Mouse (Mus musculus) stomach, embryonic 14.5 days (tissue): ENCODE results near the gene Smap1. TPM values are rescaled to one million over a fixed set of nuclear protein-coding genes. Genes with fewer than 3 reads are reported as not detected.

Experiments used
- ATAC-seq: fragments of 200-750 bp; cut with Nextera tagmentation; 2 replicates; pipeline ENCODE4 v1.8.0; 2017; ENCODE audit warnings: low read depth, moderate TSS enrichment; ENCODE audit not compliant: insufficient number of reproducible peaks, insufficient read depth, low FRiP score
- H3K27ac ChIP-seq: fragments of 300-500 bp; sonication (generic); 2 replicates; pipeline ENCODE4 v1.5.1; 2014; ENCODE audit warnings: mild to moderate bottlenecking, low read length, moderate library complexity, mixed read lengths
- H3K27me3 ChIP-seq: fragments of 300-500 bp; sonication (generic); 2 replicates; pipeline ENCODE4 v1.6.1; 2014; ENCODE audit warnings: low read length, control low read depth, mixed read lengths; ENCODE audit not compliant: control insufficient read depth, insufficient read depth
- H3K36me3 ChIP-seq: fragments of 300-500 bp; sonication (generic); 2 replicates; pipeline ENCODE4 v1.6.1; 2014; ENCODE audit warnings: mild to moderate bottlenecking, control low read depth, low read length, moderate library complexity, mixed read lengths; ENCODE audit not compliant: control insufficient read depth, insufficient read depth
- H3K4me1 ChIP-seq: fragments of 300-500 bp; sonication (generic); 2 replicates; pipeline ENCODE4 v1.6.1; 2014; ENCODE audit warnings: low read length, control low read depth, mixed read lengths; ENCODE audit not compliant: control insufficient read depth, insufficient read depth
- H3K4me2 ChIP-seq: fragments of 300-500 bp; sonication (generic); replicated peaks from 2 replicates; pipeline ENCODE4 v1.6.1; 2014; ENCODE audit warnings: low read depth, low read length, control low read depth
- H3K4me3 ChIP-seq: fragments of 300-500 bp; sonication (generic); 2 replicates; pipeline ENCODE4 v1.5.1; 2014; ENCODE audit warnings: low read depth, low read length, control low read depth
- H3K9ac ChIP-seq: fragments of 300-500 bp; sonication (generic); replicated peaks from 2 replicates; pipeline ENCODE4 v1.6.1; 2014; ENCODE audit warnings: low read depth, mild to moderate bottlenecking, control low read depth, low read length, moderate library complexity, mixed read lengths
- H3K9me3 ChIP-seq: fragments of 300-500 bp; sonication (generic); 2 replicates; pipeline ENCODE4 v1.6.1; 2016; ENCODE audit warnings: low read depth, low read length, control low read depth; ENCODE audit not compliant: control insufficient read depth
- WGBS: fragments of 180-500 bp; shearing (Covaris S2); extraction: QIAGEN DNeasy Blood & Tissue Kit; methylation state at CpG from one replicate; pipeline ENCODE4 v1.1.7; 2014; 5-methylcytosine and 5-hydroxymethylcytosine counted together
- polyA plus RNA-seq: library from polyadenylated mRNA; unstranded; fragments of >200 nt; fragmentation: Nextera tagmentation; extraction: Ambion mirVana; gene quantifications from 2 replicates; pipeline ENCODE4 v1.2.1, GENCODE M21; 2014

Smap1 gene
- polyA plus RNA-seq, 1 experiment from 2014 or later = 35.4 TPM

- Histone ChIP-seq H3K4me1 (no peaks in the 10 kb centered on the region), H3K36me3 (no peaks in the 10 kb centered on the region), H3K27me3 (no peaks in the 10 kb centered on the region), H3K4me3 (no peak overlapping the region), H3K9ac (no peak overlapping the region), H3K4me2 (no peak overlapping the region), H3K9me3 (no peaks in the 10 kb centered on the region), H3K27ac (no peak overlapping the region)
- no peak for ATAC-seq
- 80% methylated on average over 3 of the region's 3 CpGs for WGBS
Observed at GRCm38 (mm10) chr1:23928371-23928770, 6.3 kb upstream of the Smap1 start.

- Histone ChIP-seq H3K27ac (no peak overlapping the region), H3K4me1 (peaks cover 6% of the 10 kb centered on the region; the same call in 1 of the 2 replicates), H3K4me2 (no peak overlapping the region), H3K36me3 (no peaks in the 10 kb centered on the region; the same call in 1 of the 2 replicates), H3K27me3 (no peaks in the 10 kb centered on the region), H3K9me3 (no peaks in the 10 kb centered on the region), H3K4me3 (no peak overlapping the region), H3K9ac (no peak overlapping the region)
- 81% methylated on average over 7 of the region's 7 CpGs for WGBS
- no peak for ATAC-seq
Observed at GRCm38 (mm10) chr1:23923779-23924708, 1.9 kb upstream of the Smap1 start.

- Histone ChIP-seq H3K9ac (peak overlapping the region; percentile 92; the same call in 1 of the 2 replicates), H3K36me3 (no peaks in the 10 kb centered on the region; the same call in 1 of the 2 replicates), H3K4me1 (peaks cover 6% of the 10 kb centered on the region; the same call in 1 of the 2 replicates), H3K4me3 (peak overlapping the region; percentile 96), H3K4me2 (peak overlapping the region; percentile 80), H3K9me3 (no peaks in the 10 kb centered on the region), H3K27ac (no peak overlapping the region), H3K27me3 (no peaks in the 10 kb centered on the region)
- ATAC-seq = no peak
- WGBS = 31% methylated on average over 9 of the region's 9 CpGs
Observed at GRCm38 (mm10) chr1:23922530-23922884, 390 bp upstream of the Smap1 start.

GRCm38 (mm10) chr1:23920275-23920674 lies 1.8 kb downstream of the Smap1 start:
- Histone ChIP-seq H3K9me3 (no peaks in the 10 kb centered on the region), H3K9ac (no peak overlapping the region), H3K4me2 (peak overlapping the region; percentile 80), H3K36me3 (no peaks in the 10 kb centered on the region; the same call in 1 of the 2 replicates), H3K27me3 (no peaks in the 10 kb centered on the region), H3K4me1 (peaks cover 6% of the 10 kb centered on the region; the same call in 1 of the 2 replicates), H3K27ac (no peak overlapping the region), H3K4me3 (no peak overlapping the region)
- ATAC-seq = no peak
- 22% methylated on average over 2 of the region's 2 CpGs for WGBS

GRCm38 (mm10) chr1:23919086-23919485 lies 3.0 kb downstream of the Smap1 start:
- no peaks in the 10 kb centered on the region for H3K27me3 ChIP-seq
- H3K9ac ChIP-seq = no peak overlapping the region
- H3K9me3 ChIP-seq = no peaks in the 10 kb centered on the region
- H3K4me2 ChIP-seq = no peak overlapping the region
- 81% methylated on average over 4 of the region's 4 CpGs for WGBS
- H3K36me3 ChIP-seq = no peaks in the 10 kb centered on the region; the same call in 1 of the 2 replicates
- no peak overlapping the region for H3K27ac ChIP-seq
- H3K4me3 ChIP-seq = no peak overlapping the region
- ATAC-seq = no peak
- H3K4me1 ChIP-seq = peaks cover 6% of the 10 kb centered on the region; the same call in 1 of the 2 replicates

- Histone ChIP-seq H3K27me3 (no peaks in the 10 kb centered on the region), H3K27ac (no peak overlapping the region), H3K4me2 (no peak overlapping the region), H3K9ac (no peak overlapping the region), H3K9me3 (no peaks in the 10 kb centered on the region), H3K36me3 (no peaks in the 10 kb centered on the region; the same call in 1 of the 2 replicates), H3K4me1 (peaks cover 3% of the 10 kb centered on the region; the same call in 1 of the 2 replicates), H3K4me3 (no peak overlapping the region)
- 91% methylated on average over 4 of the region's 4 CpGs for WGBS
- no peak for ATAC-seq
Observed at GRCm38 (mm10) chr1:23915483-23915882, 6.6 kb downstream of the Smap1 start.

- Histone ChIP-seq H3K27ac (no peak overlapping the region), H3K36me3 (no peaks in the 10 kb centered on the region), H3K27me3 (no peaks in the 10 kb centered on the region), H3K4me1 (no peaks in the 10 kb centered on the region), H3K9ac (no peak overlapping the region), H3K9me3 (no peaks in the 10 kb centered on the region), H3K4me3 (no peak overlapping the region), H3K4me2 (no peak overlapping the region)
- no peak for ATAC-seq
- 67% methylated on average over 2 of the region's 2 CpGs for WGBS
Observed at GRCm38 (mm10) chr1:23912988-23913387, 9.1 kb downstream of the Smap1 start.

- H3K4me1 ChIP-seq = no peaks in the 10 kb centered on the region
- H3K4me3 ChIP-seq = no peak overlapping the region
- H3K4me2 ChIP-seq = no peak overlapping the region
- H3K9me3 ChIP-seq = no peaks in the 10 kb centered on the region
- no peak for ATAC-seq
- H3K27ac ChIP-seq = no peak overlapping the region
- no peak overlapping the region for H3K9ac ChIP-seq
- no peaks in the 10 kb centered on the region for H3K36me3 ChIP-seq
- H3K27me3 ChIP-seq = no peaks in the 10 kb centered on the region
Observed at GRCm38 (mm10) chr1:23906082-23906481, 16.0 kb downstream of the Smap1 start.
